Mouse (Mus musculus) cerebellum, adult 2 months (tissue): ENCODE results near the gene Cnot6. TPM values are rescaled to one million over a fixed set of nuclear protein-coding genes. Genes with fewer than 3 reads are reported as not detected.

ENCODE experiments used
- DNase-seq, 2 experiments: peaks; one replicate each; pipeline ENCODE4 v3.0.0; 2021
- H3K27ac ChIP-seq: fragments of 200-500 bp; 2 replicates; pipeline ENCODE4 v1.5.1; 2012; ENCODE audit warnings: low read length, control low read depth, inconsistent platforms; ENCODE audit not compliant: insufficient read depth
- H3K27me3 ChIP-seq: fragments of 200-500 bp; 2 replicates; pipeline ENCODE4 v1.6.1; 2012; ENCODE audit warnings: inconsistent platforms, mild to moderate bottlenecking, low read length, moderate library complexity; ENCODE audit not compliant: control insufficient read depth, insufficient read depth
- H3K4me1 ChIP-seq: fragments of 200-500 bp; 2 replicates; pipeline ENCODE4 v1.6.1; 2011; ENCODE audit warnings: low read length; ENCODE audit not compliant: control insufficient read depth, insufficient read depth
- H3K4me3 ChIP-seq: fragments of 200-500 bp; replicated peaks from 2 replicates; pipeline ENCODE3; 2011; ENCODE audit warnings: mild to moderate bottlenecking, low read depth, low read length, control low read depth; ENCODE audit not compliant: insufficient read depth
- CTCF ChIP-seq: fragments of 200-500 bp; IDR thresholded peaks from 2 replicates; pipeline ENCODE4 v1.5.1; 2011; ENCODE audit warnings: low read depth, mild to moderate bottlenecking, control low read depth, low read length, moderate library complexity, borderline replicate concordance; ENCODE audit not compliant: insufficient read depth
- POLR2A ChIP-seq: fragments of 200-500 bp; IDR thresholded peaks from 2 replicates; pipeline ENCODE4 v1.6.1; 2011; ENCODE audit warnings: low read length, control low read depth, borderline replicate concordance; ENCODE audit not compliant: insufficient read depth
- WGBS: fragments of 180-500 bp; shearing (Covaris S2); methylation state at CpG from one replicate; pipeline ENCODE4 v1.1.7; 2018; 5-methylcytosine and 5-hydroxymethylcytosine counted together
- polyA plus RNA-seq: library from polyadenylated mRNA; depleted of rRNA; stranded (reverse); fragments of >200 nt; gene quantifications from 2 replicates; pipeline ENCODE4 v1.2.3, GENCODE M21; 2012; rRNA removed

The Cnot6 gene
- polyA plus RNA-seq, result 26.3 and 29.1 TPM in 2 replicates

- no peaks in the 10 kb centered on the region for H3K4me1 ChIP-seq
- TF ChIP-seq POLR2A, result peak; percentile 59; the same call in 1 of the 2 replicates
- TF ChIP-seq CTCF, result no peak
- WGBS, result under 1% methylated on average over 59 of the region's 65 CpGs
- peak within 1 kb of the TSS; percentile 90 for H3K4me3 ChIP-seq
- DNase-seq, result peak; percentile 98 to 99
- no peaks in the 10 kb centered on the region for H3K27me3 ChIP-seq
- peak within 1 kb of the TSS; percentile 90 for H3K27ac ChIP-seq
These were observed at the start of gene Cnot6 for GRCm38 (mm10) chr11:49712555-49713335. Gene Cnot6 (minus strand): TSS chr11:49712723.

GRCm38 (mm10) chr11:49761130-49761529 is 48.6 kb upstream of the Cnot6 start:
- H3K27ac ChIP-seq, result no peak overlapping the region
- no peak for DNase-seq
- TF ChIP-seq POLR2A (no peak), CTCF (no peak)
- no peaks in the 10 kb centered on the region for H3K4me1 ChIP-seq
- 56% methylated on average over 5 of the region's 5 CpGs for WGBS
- H3K27me3 ChIP-seq, result no peaks in the 10 kb centered on the region
- H3K4me3 ChIP-seq, result no peak overlapping the region

GRCm38 (mm10) chr11:49758096-49758495 is 45.6 kb upstream of the Cnot6 start:
- Histone ChIP-seq H3K27me3 (no peaks in the 10 kb centered on the region), H3K4me3 (no peak overlapping the region), H3K27ac (no peak overlapping the region), H3K4me1 (no peaks in the 10 kb centered on the region)
- 88% methylated on average over 3 of the region's 3 CpGs for WGBS
- no peak for DNase-seq
- TF ChIP-seq CTCF, result no peak
- no peak for TF ChIP-seq POLR2A

GRCm38 (mm10) chr11:49754958-49755665 is 42.6 kb upstream of the Cnot6 start:
- TF ChIP-seq POLR2A (no peak), CTCF (no peak)
- H3K4me1 ChIP-seq, result no peaks in the 10 kb centered on the region
- no peak overlapping the region for H3K27ac ChIP-seq
- H3K4me3 ChIP-seq, result no peak overlapping the region
- WGBS, result 51% methylated on average over 12 of the region's 12 CpGs
- DNase-seq, result no peak
- no peaks in the 10 kb centered on the region for H3K27me3 ChIP-seq

GRCm38 (mm10) chr11:49746756-49747155 is 34.2 kb upstream of the Cnot6 start:
- Histone ChIP-seq H3K4me3 (no peak overlapping the region), H3K4me1 (no peaks in the 10 kb centered on the region), H3K27me3 (no peaks in the 10 kb centered on the region), H3K27ac (no peak overlapping the region)
- DNase-seq, result no peak
- 100% methylated on average over 1 of the region's 1 CpGs for WGBS
- TF ChIP-seq POLR2A, result no peak
- TF ChIP-seq CTCF, result no peak

GRCm38 (mm10) chr11:49745839-49746238 is 33.3 kb upstream of the Cnot6 start:
- H3K4me3 ChIP-seq, result no peak overlapping the region
- 18% methylated on average over 3 of the region's 3 CpGs for WGBS
- no peak for DNase-seq
- TF ChIP-seq CTCF, result no peak
- no peak for TF ChIP-seq POLR2A
- no peaks in the 10 kb centered on the region for H3K4me1 ChIP-seq
- no peaks in the 10 kb centered on the region for H3K27me3 ChIP-seq
- H3K27ac ChIP-seq, result no peak overlapping the region

- Histone ChIP-seq H3K27ac (no peak overlapping the region), H3K27me3 (no peaks in the 10 kb centered on the region), H3K4me1 (no peaks in the 10 kb centered on the region), H3K4me3 (no peak overlapping the region)
- no peak for TF ChIP-seq POLR2A
- TF ChIP-seq CTCF, result no peak
- DNase-seq, result peak in 1 of 2 experiments; percentile 14
These were observed 32.5 kb upstream of the Cnot6 start for GRCm38 (mm10) chr11:49744981-49745380.

GRCm38 (mm10) chr11:49743634-49744033 is 31.1 kb upstream of the Cnot6 start:
- Histone ChIP-seq H3K27ac (no peak overlapping the region), H3K4me3 (no peak overlapping the region), H3K4me1 (no peaks in the 10 kb centered on the region), H3K27me3 (no peaks in the 10 kb centered on the region)
- TF ChIP-seq CTCF (no peak), POLR2A (no peak)
- no peak for DNase-seq
- WGBS, result 83% methylated on average over 7 of the region's 7 CpGs
